Mouse (Mus musculus) cerebellum, adult 2 months (tissue): Measurements from ENCODE around the gene Cdk6. TPM values are rescaled to one million over a fixed set of nuclear protein-coding genes. Genes with fewer than 3 reads are reported as not detected.
A peak's percentile ranks its signal among the peaks of the same experiment; 100 is the strongest.

Experiments used
- DNase-seq, 2 experiments: peaks; one replicate each; pipeline ENCODE4 v3.0.0; 2021
- H3K27ac ChIP-seq: fragments of 200-500 bp; 2 replicates; pipeline ENCODE4 v1.5.1; 2012; ENCODE audit warnings: low read length, control low read depth, inconsistent platforms; ENCODE audit not compliant: insufficient read depth
- H3K27me3 ChIP-seq: fragments of 200-500 bp; 2 replicates; pipeline ENCODE4 v1.6.1; 2012; ENCODE audit warnings: inconsistent platforms, mild to moderate bottlenecking, low read length, moderate library complexity; ENCODE audit not compliant: control insufficient read depth, insufficient read depth
- H3K4me1 ChIP-seq: fragments of 200-500 bp; 2 replicates; pipeline ENCODE4 v1.6.1; 2011; ENCODE audit warnings: low read length; ENCODE audit not compliant: control insufficient read depth, insufficient read depth
- H3K4me3 ChIP-seq: fragments of 200-500 bp; replicated peaks from 2 replicates; pipeline ENCODE3; 2011; ENCODE audit warnings: mild to moderate bottlenecking, low read depth, low read length, control low read depth; ENCODE audit not compliant: insufficient read depth
- CTCF ChIP-seq: fragments of 200-500 bp; IDR thresholded peaks from 2 replicates; pipeline ENCODE4 v1.5.1; 2011; ENCODE audit warnings: low read depth, mild to moderate bottlenecking, control low read depth, low read length, moderate library complexity, borderline replicate concordance; ENCODE audit not compliant: insufficient read depth
- POLR2A ChIP-seq: fragments of 200-500 bp; IDR thresholded peaks from 2 replicates; pipeline ENCODE4 v1.6.1; 2011; ENCODE audit warnings: low read length, control low read depth, borderline replicate concordance; ENCODE audit not compliant: insufficient read depth
- WGBS: fragments of 180-500 bp; shearing (Covaris S2); methylation state at CpG from one replicate; pipeline ENCODE4 v1.1.7; 2018; 5-methylcytosine and 5-hydroxymethylcytosine counted together
- polyA plus RNA-seq: library from polyadenylated mRNA; depleted of rRNA; stranded (reverse); fragments of >200 nt; gene quantifications from 2 replicates; pipeline ENCODE4 v1.2.3, GENCODE M21; 2012

The Cdk6 gene
- polyA plus RNA-seq, 1 experiment: 0.39 TPM

DNA sequence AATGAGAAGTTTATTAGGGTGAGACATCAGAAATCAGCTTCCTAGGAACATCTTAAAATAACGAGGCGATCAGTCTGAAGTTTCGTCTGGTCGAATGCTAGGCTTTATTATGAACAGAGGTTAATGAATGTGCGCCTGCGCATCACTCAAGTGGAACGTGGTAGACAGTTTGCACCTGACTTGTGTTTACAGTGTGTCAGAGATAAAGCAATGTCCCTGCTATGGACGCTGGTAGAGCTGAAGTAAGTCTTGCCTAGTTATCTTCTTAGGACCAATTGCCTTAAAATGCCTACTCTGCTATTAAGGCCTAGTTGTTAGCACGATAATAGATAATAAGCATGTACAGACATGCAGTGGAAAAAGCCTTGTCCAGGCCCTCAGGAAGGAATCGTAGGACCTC is 129.6 kb downstream of the Cdk6 start:
- 94% methylated on average over 10 of the region's 10 CpGs for WGBS
- H3K4me3 ChIP-seq: no peak overlapping the region
- no peak for TF ChIP-seq POLR2A
- no peak for TF ChIP-seq CTCF
- no peaks in the 10 kb centered on the region for H3K4me1 ChIP-seq
- H3K27me3 ChIP-seq: no peaks in the 10 kb centered on the region
- H3K27ac ChIP-seq: no peak overlapping the region
- DNase-seq: no peak

DNA sequence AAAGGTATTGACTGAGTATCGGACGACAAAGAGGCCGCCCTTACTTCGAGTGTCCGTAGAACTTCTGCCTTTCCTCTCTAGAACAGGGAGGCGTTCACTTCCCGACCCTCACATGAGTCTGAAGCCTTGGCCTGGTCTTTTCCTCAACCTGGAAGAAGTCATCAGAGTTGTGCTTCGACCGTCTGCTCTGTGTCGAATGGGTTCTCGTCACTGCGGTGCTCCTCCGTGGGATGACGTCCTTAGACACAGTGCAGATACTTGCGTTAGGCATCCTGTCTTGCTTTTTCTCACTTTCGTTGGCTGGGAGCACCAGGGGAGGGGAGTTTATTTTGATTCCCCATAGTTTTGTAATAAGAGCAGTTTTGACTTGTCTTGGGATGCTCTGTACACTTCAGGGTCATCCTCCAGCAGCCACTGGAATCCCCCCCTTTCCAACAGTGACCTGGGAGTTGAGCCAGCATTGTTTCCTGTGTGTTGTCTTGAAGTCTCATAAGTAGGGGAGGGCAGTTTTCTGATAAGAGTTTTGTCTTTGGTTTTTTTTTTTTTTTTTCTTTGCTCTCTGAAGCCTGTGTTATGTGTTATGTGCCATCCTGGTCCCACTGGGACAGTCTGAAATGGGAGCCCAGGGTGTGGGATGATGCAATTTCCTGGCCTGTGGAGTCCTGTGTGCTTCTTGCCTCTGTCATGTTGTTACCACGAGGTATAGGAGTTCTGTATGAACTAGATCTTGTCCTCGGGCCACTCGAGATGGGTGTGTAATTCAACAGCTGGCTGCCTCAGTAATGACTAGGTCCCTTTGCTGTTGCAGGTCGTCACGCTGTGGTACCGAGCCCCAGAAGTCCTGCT is 131.2 kb downstream of the Cdk6 start:
- TF ChIP-seq POLR2A (no peak), CTCF (no peak)
- Histone ChIP-seq H3K27me3 (no peaks in the 10 kb centered on the region), H3K4me1 (no peaks in the 10 kb centered on the region), H3K27ac (no peak overlapping the region), H3K4me3 (no peak overlapping the region)
- WGBS: 87% methylated on average over 22 of the region's 22 CpGs
- DNase-seq: no peak

DNA sequence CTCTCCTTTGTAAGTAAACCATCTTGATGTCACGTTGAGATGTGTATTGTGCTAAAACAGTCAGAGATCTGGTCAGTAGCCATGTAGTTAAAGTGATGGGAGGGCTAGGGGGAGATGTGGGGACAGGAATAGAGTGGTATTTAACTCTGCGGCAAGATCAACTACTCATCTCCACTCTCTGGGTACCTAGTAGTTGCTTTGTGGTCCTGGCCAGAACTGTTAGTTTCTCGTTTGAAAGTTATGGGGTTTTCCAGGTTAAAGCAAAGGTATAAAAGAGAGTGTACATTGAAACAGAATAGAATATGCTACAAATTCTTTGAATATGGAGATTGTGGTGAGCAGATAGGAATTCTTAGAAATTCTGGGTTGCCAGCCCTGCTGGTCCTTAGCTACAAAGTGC is 136.4 kb downstream of the Cdk6 start:
- Histone ChIP-seq H3K27me3 (no peaks in the 10 kb centered on the region), H3K27ac (no peak overlapping the region), H3K4me3 (no peak overlapping the region), H3K4me1 (no peaks in the 10 kb centered on the region)
- 41% methylated on average over 3 of the region's 3 CpGs for WGBS
- TF ChIP-seq POLR2A (no peak), CTCF (no peak)
- DNase-seq: no peak

DNA sequence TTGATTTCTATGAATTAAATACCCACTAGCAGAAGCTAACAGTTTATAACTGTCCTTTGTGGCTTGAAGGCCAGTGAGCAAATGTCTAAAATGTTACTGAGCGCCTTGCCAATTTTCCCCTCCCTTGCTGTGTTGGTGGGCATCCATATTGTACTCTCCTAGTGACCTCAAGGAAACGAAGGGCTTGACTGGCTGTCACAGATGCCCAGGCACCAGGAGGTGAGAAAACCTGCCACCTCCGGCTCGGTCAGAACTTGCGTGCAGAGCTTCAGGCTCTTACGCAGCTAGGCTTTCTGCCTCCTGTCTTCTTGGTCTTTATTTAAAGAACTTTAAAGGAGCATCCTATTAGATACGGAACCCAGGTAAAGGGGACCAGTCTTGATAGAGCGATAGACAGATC is 136.9 kb downstream of the Cdk6 start:
- peak in 1 of 2 experiments; percentile 8 for DNase-seq
- WGBS: 38% methylated on average over 8 of the region's 8 CpGs
- no peaks in the 10 kb centered on the region for H3K4me1 ChIP-seq
- TF ChIP-seq CTCF (no peak), POLR2A (no peak)
- no peaks in the 10 kb centered on the region for H3K27me3 ChIP-seq
- H3K4me3 ChIP-seq: no peak overlapping the region
- H3K27ac ChIP-seq: no peak overlapping the region

DNA sequence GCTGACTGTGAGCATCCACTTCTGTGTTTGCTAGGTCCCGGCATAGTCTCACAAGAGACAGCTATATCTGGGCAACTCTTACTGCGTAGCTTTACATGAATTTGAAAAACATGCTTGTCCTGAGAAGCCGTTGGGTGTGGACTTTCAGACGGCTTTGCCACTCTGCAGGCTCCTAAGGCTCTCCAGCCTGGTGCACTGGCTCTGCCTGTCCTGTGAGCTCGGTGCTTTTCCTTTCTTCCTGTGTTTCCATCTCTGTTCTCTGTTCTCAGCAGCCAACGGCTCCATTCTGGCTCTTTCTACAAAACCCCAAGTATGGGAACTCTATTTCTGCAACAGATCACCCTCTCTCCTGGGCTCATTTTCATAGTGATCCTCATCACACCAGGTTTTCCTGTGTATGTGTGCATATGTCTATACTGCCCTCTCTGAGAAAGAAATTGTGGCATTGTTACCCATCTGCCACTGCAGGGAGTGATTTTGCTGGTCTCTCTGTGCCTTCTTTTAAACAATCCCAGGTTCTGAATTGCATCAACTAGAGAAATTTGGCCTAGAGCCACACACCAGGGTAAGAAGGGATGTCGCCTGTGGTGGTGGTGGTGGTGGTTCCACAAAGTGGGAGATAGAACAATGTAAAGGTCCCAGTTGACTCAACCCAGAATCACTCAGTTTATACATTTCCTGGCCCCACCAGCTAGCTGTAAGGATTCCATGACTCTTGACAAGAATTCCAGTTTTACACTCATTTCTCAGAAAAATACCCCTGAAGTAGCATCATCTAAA is 137.9 kb downstream of the Cdk6 start:
- no peak overlapping the region for H3K4me3 ChIP-seq
- H3K4me1 ChIP-seq: no peaks in the 10 kb centered on the region
- H3K27ac ChIP-seq: no peak overlapping the region
- no peak for DNase-seq
- H3K27me3 ChIP-seq: no peaks in the 10 kb centered on the region
- no peak for TF ChIP-seq POLR2A
- TF ChIP-seq CTCF: no peak
- WGBS: 88% methylated on average over 7 of the region's 7 CpGs

DNA sequence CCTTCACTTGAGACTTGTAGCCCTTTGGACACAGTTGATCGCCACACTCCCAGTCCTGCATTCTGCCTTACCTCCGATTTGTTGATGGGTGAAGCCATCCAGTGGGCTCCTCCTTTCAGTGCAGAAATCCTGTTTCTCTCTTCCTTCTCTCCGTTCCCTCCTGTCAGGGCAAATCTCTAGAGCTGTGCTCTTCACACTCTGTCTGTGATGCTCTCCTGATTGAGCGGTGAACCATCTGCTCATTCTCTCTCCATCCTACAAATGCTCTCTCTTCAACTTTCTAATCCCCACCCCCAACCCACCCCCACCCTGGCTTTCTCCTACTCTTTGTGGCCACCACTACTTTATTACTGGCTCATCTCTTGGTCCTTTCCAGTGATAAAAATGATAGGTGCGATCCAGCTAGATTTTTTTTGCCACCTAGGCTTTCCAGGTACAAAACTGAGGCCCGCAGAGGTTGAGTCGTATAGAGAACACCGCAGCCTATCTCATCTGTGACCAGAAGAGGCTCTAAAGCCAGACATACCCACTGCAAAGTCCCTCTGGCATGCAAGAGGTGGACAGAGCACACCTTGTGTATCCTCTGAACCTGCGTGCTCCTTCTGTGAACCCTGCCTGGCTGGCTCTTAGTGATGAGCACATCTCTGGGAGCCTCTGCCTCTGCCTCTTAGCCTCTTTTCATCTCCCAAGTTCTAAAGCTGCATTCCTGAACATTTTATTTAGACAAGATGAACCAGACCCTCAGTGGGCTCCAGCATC is 139.5 kb downstream of the Cdk6 start:
- DNase-seq: no peak
- Histone ChIP-seq H3K4me3 (no peak overlapping the region), H3K4me1 (no peaks in the 10 kb centered on the region), H3K27me3 (no peaks in the 10 kb centered on the region), H3K27ac (no peak overlapping the region)
- WGBS: 82% methylated on average over 9 of the region's 9 CpGs
- TF ChIP-seq POLR2A: no peak
- no peak for TF ChIP-seq CTCF

DNA sequence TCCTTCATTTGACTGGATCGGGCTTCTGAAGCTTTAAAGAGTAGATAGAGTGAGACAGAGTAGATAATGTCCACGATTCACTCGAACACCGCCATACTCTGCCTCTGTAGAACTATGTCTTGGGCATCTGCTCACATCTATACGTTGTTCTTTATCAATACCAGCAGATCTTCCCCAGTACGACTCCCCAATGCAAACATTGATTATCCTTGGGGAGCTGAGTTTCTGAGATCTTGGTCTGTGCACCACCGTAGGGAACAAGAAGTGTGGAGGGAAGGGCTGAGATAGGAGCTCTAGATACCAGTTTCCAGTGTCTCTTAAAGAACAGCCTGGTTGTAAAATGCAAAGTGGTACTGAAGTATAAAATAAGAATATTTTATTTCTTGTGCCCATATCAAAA is 141.2 kb downstream of the Cdk6 start:
- WGBS: 94% methylated on average over 7 of the region's 7 CpGs

More for the DNA sequence above, 141.2 kb downstream of the Cdk6 start:
- no peak overlapping the region for H3K27ac ChIP-seq
- no peaks in the 10 kb centered on the region for H3K4me1 ChIP-seq
- no peak for TF ChIP-seq CTCF
- TF ChIP-seq POLR2A: no peak
- no peak overlapping the region for H3K4me3 ChIP-seq
- DNase-seq: no peak
- no peaks in the 10 kb centered on the region for H3K27me3 ChIP-seq
